8 mouse cellular contexts compared by ENCODE assay signal in genomic region chr6:125363451-125364242, GRCm38 (mm10). TPM values are rescaled to one million over a fixed set of nuclear protein-coding genes. Genes with fewer than 3 reads are reported as not detected.
A peak's percentile ranks its signal among the peaks of the same experiment; 100 is the strongest.
DNase-seq lines count a peak whose midpoint lies in the region; ATAC-seq and TF ChIP-seq lines count a peak whose summit lies in the region.

No protein-coding gene starts in this region.

- peaks cover 1% of the 10 kb centered on the region; the same call in 1 of the 2 replicates for H3K9me3 ChIP-seq in E14TG2a.4 (ENCODE audit: low read length)
- H3K9me3 ChIP-seq in hindbrain, embryonic 15.5 days: no peaks in the 10 kb centered on the region
- H3K9me3 ChIP-seq in liver, embryonic 11.5 days (ENCODE audit: control insufficient read depth, low read length): no peaks in the 10 kb centered on the region

- intact Hi-C loops in left cerebral cortex, postnatal 4 days (cut with DNase I): no loop called here

- DNase-seq in NIH3T3 (ENCODE audit: low read depth): peak; percentile 36
- no peak for DNase-seq in liver, embryonic 11.5 days (ENCODE audit: low spot score)
- DNase-seq in thymus, postnatal 0 days (ENCODE audit: low spot score): no peak
- DNase-seq in left cerebral cortex, postnatal 4 days: no peak
- DNase-seq in urinary bladder, postnatal 10 days (ENCODE audit: low spot score): no peak

- peaks cover 92% of the 10 kb centered on the region for H3K4me1 ChIP-seq in E14TG2a.4 (replicated peaks; ENCODE audit: low read depth, low read length)
- peaks cover 30% of the 10 kb centered on the region for H3K4me1 ChIP-seq in hindbrain, embryonic 15.5 days (replicated peaks)
- peaks cover 5% of the 10 kb centered on the region; the same call in 1 of the 2 replicates for H3K4me1 ChIP-seq in liver, embryonic 11.5 days (replicated peaks; ENCODE audit: control insufficient read depth, insufficient read depth, low read length)

- TF ChIP-seq CTCF in E14TG2a.4 (conservative IDR thresholded peaks at IDR 0.05; ENCODE audit: low read length): no peak

- WGBS in hindbrain, embryonic 15.5 days: 6% methylated on average over 23 of the region's 23 CpGs
- 25% methylated on average over 23 of the region's 23 CpGs for WGBS in liver, embryonic 11.5 days

- peaks cover 59% of the 10 kb centered on the region for H3K27me3 ChIP-seq in E14TG2a.4 (ENCODE audit: insufficient read depth, low read length)
- H3K27me3 ChIP-seq in hindbrain, embryonic 15.5 days: peaks cover 40% of the 10 kb centered on the region
- peaks cover 9% of the 10 kb centered on the region for H3K27me3 ChIP-seq in liver, embryonic 11.5 days (replicated peaks; ENCODE audit: control insufficient read depth, insufficient read depth, low read length)

- H3K4me2 ChIP-seq in hindbrain, embryonic 15.5 days: peak overlapping the region; percentile 38
- peak overlapping the region; percentile 40 for H3K4me2 ChIP-seq in liver, embryonic 11.5 days

- H3K27ac ChIP-seq in hindbrain, embryonic 15.5 days (replicated peaks): no peak overlapping the region
- H3K27ac ChIP-seq in liver, embryonic 11.5 days (ENCODE audit: low read depth, low read length): no peak overlapping the region

- H3K36me3 ChIP-seq in E14TG2a.4 (ENCODE audit: insufficient read depth, low read length): no peaks in the 10 kb centered on the region
- H3K36me3 ChIP-seq in hindbrain, embryonic 15.5 days: no peaks in the 10 kb centered on the region
- peaks cover 8% of the 10 kb centered on the region; the same call in 1 of the 2 replicates for H3K36me3 ChIP-seq in liver, embryonic 11.5 days (ENCODE audit: control insufficient read depth, insufficient read depth, low read length)

- peak overlapping the region; percentile 61 for H3K4me3 ChIP-seq in E14TG2a.4 (replicated peaks; ENCODE audit: low read length)
- H3K4me3 ChIP-seq in hindbrain, embryonic 15.5 days: peak overlapping the region; percentile 8; the same call in 1 of the 2 replicates
- no peak overlapping the region for H3K4me3 ChIP-seq in liver, embryonic 11.5 days (ENCODE audit: low read depth, low read length)

- no peak for ATAC-seq in hindbrain, embryonic 15.5 days (ENCODE audit: low FRiP score, low read depth)
- ATAC-seq in liver, embryonic 11.5 days (replicated peaks; ENCODE audit: low FRiP score): peak; percentile 13; the same call in 1 of the 2 replicates
- no peak for ATAC-seq in cerebellum, adult (ENCODE audit: insufficient number of reproducible peaks, low FRiP score, low TSS enrichment)

- no peak overlapping the region for H3K9ac ChIP-seq in hindbrain, embryonic 15.5 days
- H3K9ac ChIP-seq in liver, embryonic 11.5 days (ENCODE audit: low read depth, low read length): 0 out of 2 replicates have a peak overlapping the region, but pooled peaks have one; percentile 22

RNA-seq across cellular contexts. Expression of gene Tnfrsf1a, which starts 14.5 kb away (rescaled TPM):
- 14.8 and 16.6 TPM in 2 replicates for polyA plus RNA-seq in hindbrain, embryonic 15.5 days (2015; fragmentation: Nextera tagmentation; extraction: Ambion mirVana)
- 37.0 and 38.0 TPM in 2 replicates for polyA plus RNA-seq in liver, embryonic 11.5 days (2014; fragmentation: Nextera tagmentation; extraction: Ambion mirVana)
- 67.3 and 67.9 TPM in 2 replicates for polyA plus RNA-seq in thymus, postnatal 0 days (2015; fragmentation: Nextera tagmentation; extraction: Ambion mirVana)
- total RNA-seq in left cerebral cortex, postnatal 4 days (2021): 10 to 100 TPM; 11.2 to 12.0 TPM

RNA-seq across cellular contexts. Expression of gene Plekhg6, which starts 16.9 kb away (rescaled TPM):
- polyA plus RNA-seq in hindbrain, embryonic 15.5 days (2015; fragmentation: Nextera tagmentation; extraction: Ambion mirVana): 0.16 and 0.29 TPM in 2 replicates
- 0.30 and 0.35 TPM in 2 replicates for polyA plus RNA-seq in liver, embryonic 11.5 days (2014; fragmentation: Nextera tagmentation; extraction: Ambion mirVana)
- 1.0 and 1.2 TPM in 2 replicates for polyA plus RNA-seq in thymus, postnatal 0 days (2015; fragmentation: Nextera tagmentation; extraction: Ambion mirVana)
- total RNA-seq in left cerebral cortex, postnatal 4 days (2021): not detected

RNA-seq across cellular contexts. Expression of gene Scnn1a, which starts 43.2 kb away (rescaled TPM):
- polyA plus RNA-seq in hindbrain, embryonic 15.5 days (2015; fragmentation: Nextera tagmentation; extraction: Ambion mirVana): 0.41 and 0.66 TPM in 2 replicates
- 0.55 and 0.74 TPM in 2 replicates for polyA plus RNA-seq in liver, embryonic 11.5 days (2014; fragmentation: Nextera tagmentation; extraction: Ambion mirVana)
- polyA plus RNA-seq in thymus, postnatal 0 days (2015; fragmentation: Nextera tagmentation; extraction: Ambion mirVana): 9.0 and 9.5 TPM in 2 replicates
- 1 to 10 TPM; 1.5 to 2.1 TPM for total RNA-seq in left cerebral cortex, postnatal 4 days (2021)

RNA-seq across cellular contexts. Expression of gene Ltbr, which starts 50.0 kb away (rescaled TPM):
- 15.3 and 15.6 TPM in 2 replicates for polyA plus RNA-seq in hindbrain, embryonic 15.5 days (2015; fragmentation: Nextera tagmentation; extraction: Ambion mirVana)
- 30.1 and 34.7 TPM in 2 replicates for polyA plus RNA-seq in liver, embryonic 11.5 days (2014; fragmentation: Nextera tagmentation; extraction: Ambion mirVana)
- polyA plus RNA-seq in thymus, postnatal 0 days (2015; fragmentation: Nextera tagmentation; extraction: Ambion mirVana): 29.6 and 30.9 TPM in 2 replicates
- 10 to 100 TPM in 1 of 2 experiments, 1 to 10 TPM in 1; 9.6 to 10.7 TPM for total RNA-seq in left cerebral cortex, postnatal 4 days (2021)
